Mouse (Mus musculus): ENCODE measurements around the gene Zbtb8b. TPM values are rescaled to one million over a fixed set of nuclear protein-coding genes. Genes with fewer than 3 reads are reported as not detected.

Zbtb8b gene
- polyA plus RNA-seq (2015; fragmentation: Illumina TruSeq; extraction: RNeasy Lipid Tissue Mini Kit (QIAGEN cat#74804); ENCODE audit: insufficient read depth, low read depth, low replicate concordance): not detected

DNA sequence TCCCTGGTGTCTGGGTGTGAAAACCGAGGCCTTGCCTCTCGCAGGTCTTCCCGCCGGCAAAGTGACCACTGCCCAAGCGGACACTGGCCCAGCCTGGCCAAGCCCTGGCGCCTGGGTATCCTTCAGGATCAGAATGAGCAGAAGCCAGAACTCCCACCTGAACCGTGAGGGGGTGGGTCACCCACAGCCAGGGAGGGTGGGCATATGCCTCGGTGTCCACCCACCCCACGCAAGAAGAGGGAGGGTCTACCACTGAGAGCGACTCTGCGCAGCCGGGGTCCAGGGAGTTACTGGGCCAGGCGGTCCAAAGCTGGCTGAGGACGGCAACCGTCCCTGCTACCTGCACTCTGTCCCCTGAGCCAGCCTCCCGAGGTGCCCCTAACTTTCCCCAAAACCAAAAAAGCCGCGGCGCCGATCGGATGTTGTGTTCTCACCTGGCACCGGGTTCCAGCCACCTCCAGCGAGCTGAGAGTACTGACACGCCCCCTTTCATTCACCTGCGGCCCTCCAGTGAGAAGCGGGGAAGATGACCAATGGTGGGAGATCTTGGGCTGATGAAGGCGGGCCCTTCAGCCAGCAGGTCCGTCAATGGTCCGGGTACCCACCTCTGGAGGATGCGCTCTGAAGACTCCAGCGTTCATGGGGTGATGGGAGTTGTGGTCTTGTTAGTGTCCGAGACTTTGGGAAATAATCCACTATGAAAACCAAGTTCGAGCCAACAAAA lies at the start of gene Zbtb8b:
Gene Zbtb8b (minus strand): TSS at position 514 of the 724 bp plus-strand sequence.

DNA sequence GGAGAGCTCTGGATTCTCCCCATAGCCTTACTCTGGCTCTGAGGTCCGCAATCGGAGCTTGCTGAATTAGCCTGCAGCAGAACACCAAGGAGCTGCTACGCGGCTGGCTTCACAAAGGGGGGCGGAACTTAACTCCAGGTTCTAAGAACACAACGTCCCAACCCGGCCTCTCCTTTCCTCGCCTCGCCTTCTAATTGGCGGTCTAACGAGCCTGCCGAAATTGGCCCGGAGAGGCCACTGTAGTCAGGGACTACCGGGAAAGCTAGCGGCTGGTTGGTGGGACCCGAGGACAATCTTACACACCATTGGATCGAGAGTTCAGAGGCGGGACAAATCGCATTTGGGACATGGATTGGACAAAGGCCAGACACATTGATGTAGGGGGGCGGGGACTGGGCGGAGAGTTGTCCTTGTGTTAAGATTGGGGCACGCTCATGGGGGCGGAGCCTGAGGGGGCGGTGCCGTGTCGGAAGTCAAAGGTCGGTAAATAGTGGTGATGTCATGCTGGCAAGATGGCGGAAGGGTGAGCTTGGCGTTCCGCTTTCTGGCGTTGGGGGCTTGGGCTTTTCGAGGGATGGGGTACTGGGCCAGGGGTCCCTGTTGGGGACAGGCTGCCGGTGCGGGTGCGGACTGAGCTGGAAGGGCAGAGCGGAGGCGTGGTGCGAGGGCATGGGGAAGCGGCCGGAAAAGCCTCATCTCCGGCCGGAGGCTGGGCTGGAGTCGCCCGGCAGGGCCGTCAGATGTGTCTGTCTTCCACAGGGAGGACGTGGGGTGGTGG lies 20.7 kb upstream of the Zbtb8b start, which contains the start of gene Bsdc1:
Gene Bsdc1 (plus strand): TSS at position 399 of the 778 bp plus-strand sequence.

DNA sequence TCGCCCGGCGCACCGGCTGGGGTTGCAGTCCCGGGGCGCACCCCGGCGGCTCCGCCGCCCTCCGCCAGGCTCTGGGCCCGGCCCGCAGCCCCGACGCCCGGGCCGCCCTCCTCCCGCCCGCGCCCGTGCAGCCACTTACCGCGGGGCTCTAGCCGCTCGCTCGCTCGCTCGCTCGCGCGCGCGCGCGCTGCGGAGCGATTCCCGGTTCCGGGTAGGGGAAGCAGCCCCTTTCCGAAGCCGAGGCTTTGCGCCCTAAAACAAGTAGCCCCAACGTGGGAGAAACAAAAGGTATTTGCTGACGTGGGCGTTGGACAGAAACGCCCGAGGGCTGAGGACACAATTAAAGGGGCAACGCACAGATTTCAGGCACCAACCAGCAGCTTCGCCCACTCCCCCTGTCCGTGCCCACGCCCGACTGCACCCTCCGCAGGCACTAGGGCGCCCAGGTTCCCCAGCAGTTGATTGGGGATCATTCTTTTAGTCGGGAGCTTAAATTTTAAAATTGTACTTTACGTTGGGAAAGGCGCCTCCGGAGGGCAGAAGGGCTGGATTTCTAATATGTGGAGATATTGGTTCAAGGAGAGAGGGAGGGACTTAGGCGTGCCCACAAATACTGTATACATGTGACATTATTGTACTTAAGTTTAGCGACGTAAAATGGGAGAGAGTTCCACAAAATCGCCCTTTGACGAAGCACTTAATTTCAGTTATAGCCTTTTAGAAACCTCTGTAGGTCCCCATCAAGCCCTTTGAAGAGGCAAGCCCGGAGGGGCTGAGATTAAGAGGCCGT lies 62.9 kb downstream of the Zbtb8b start, which contains the start of gene Zbtb8a:
Gene Zbtb8a (minus strand): TSS at position 516 of the 790 bp plus-strand sequence.

Other genes starting within 250 kb of the Zbtb8b start
- 6.5 TPM for gene C77080, start 179.4 kb downstream of the Zbtb8b start, polyA plus RNA-seq (2015; fragmentation: Illumina TruSeq; extraction: RNeasy Lipid Tissue Mini Kit (QIAGEN cat#74804); ENCODE audit: insufficient read depth, low read depth, low replicate concordance)
- 0.41 TPM for gene Sync, start 153.2 kb downstream of the Zbtb8b start, polyA plus RNA-seq (2015; fragmentation: Illumina TruSeq; extraction: RNeasy Lipid Tissue Mini Kit (QIAGEN cat#74804); ENCODE audit: insufficient read depth, low read depth, low replicate concordance)
- 12.0 TPM for gene Rbbp4, start 105.5 kb downstream of the Zbtb8b start, polyA plus RNA-seq (2015; fragmentation: Illumina TruSeq; extraction: RNeasy Lipid Tissue Mini Kit (QIAGEN cat#74804); ENCODE audit: insufficient read depth, low read depth, low replicate concordance)
- gene Zbtb8os, start 105.2 kb downstream of the Zbtb8b start, polyA plus RNA-seq (2015; fragmentation: Illumina TruSeq; extraction: RNeasy Lipid Tissue Mini Kit (QIAGEN cat#74804); ENCODE audit: insufficient read depth, low read depth, low replicate concordance): 5.0 TPM
- gene Zbtb8a, start 62.7 kb downstream of the Zbtb8b start, polyA plus RNA-seq (2015; fragmentation: Illumina TruSeq; extraction: RNeasy Lipid Tissue Mini Kit (QIAGEN cat#74804); ENCODE audit: insufficient read depth, low read depth, low replicate concordance): 1.6 TPM
- gene Bsdc1, start 20.7 kb upstream of the Zbtb8b start, polyA plus RNA-seq (2015; fragmentation: Illumina TruSeq; extraction: RNeasy Lipid Tissue Mini Kit (QIAGEN cat#74804); ENCODE audit: insufficient read depth, low read depth, low replicate concordance): 15.5 TPM
- gene Tssk3, start 50.2 kb upstream of the Zbtb8b start, polyA plus RNA-seq (2015; fragmentation: Illumina TruSeq; extraction: RNeasy Lipid Tissue Mini Kit (QIAGEN cat#74804); ENCODE audit: insufficient read depth, low read depth, low replicate concordance): not detected
- not detected for gene Fam229a, start 50.3 kb upstream of the Zbtb8b start, polyA plus RNA-seq (2015; fragmentation: Illumina TruSeq; extraction: RNeasy Lipid Tissue Mini Kit (QIAGEN cat#74804); ENCODE audit: insufficient read depth, low read depth, low replicate concordance)
- 7.8 TPM for gene Marcksl1, start 72.7 kb upstream of the Zbtb8b start, polyA plus RNA-seq (2015; fragmentation: Illumina TruSeq; extraction: RNeasy Lipid Tissue Mini Kit (QIAGEN cat#74804); ENCODE audit: insufficient read depth, low read depth, low replicate concordance)
- gene Hdac1, start 101.9 kb upstream of the Zbtb8b start, polyA plus RNA-seq (2015; fragmentation: Illumina TruSeq; extraction: RNeasy Lipid Tissue Mini Kit (QIAGEN cat#74804); ENCODE audit: insufficient read depth, low read depth, low replicate concordance): 13.8 TPM
- gene Lck, start 132.8 kb upstream of the Zbtb8b start, polyA plus RNA-seq (2015; fragmentation: Illumina TruSeq; extraction: RNeasy Lipid Tissue Mini Kit (QIAGEN cat#74804); ENCODE audit: insufficient read depth, low read depth, low replicate concordance): not detected
- gene Fam167b, start 137.7 kb upstream of the Zbtb8b start, polyA plus RNA-seq (2015; fragmentation: Illumina TruSeq; extraction: RNeasy Lipid Tissue Mini Kit (QIAGEN cat#74804); ENCODE audit: insufficient read depth, low read depth, low replicate concordance): 2.3 TPM
- gene Eif3i, start 159.8 kb upstream of the Zbtb8b start, polyA plus RNA-seq (2015; fragmentation: Illumina TruSeq; extraction: RNeasy Lipid Tissue Mini Kit (QIAGEN cat#74804); ENCODE audit: insufficient read depth, low read depth, low replicate concordance): 62.4 TPM
- 67.7 TPM for gene Tmem234, start 159.8 kb upstream of the Zbtb8b start, polyA plus RNA-seq (2015; fragmentation: Illumina TruSeq; extraction: RNeasy Lipid Tissue Mini Kit (QIAGEN cat#74804); ENCODE audit: insufficient read depth, low read depth, low replicate concordance)
- 4.6 TPM for gene Dcdc2b, start 173.4 kb upstream of the Zbtb8b start, polyA plus RNA-seq (2015; fragmentation: Illumina TruSeq; extraction: RNeasy Lipid Tissue Mini Kit (QIAGEN cat#74804); ENCODE audit: insufficient read depth, low read depth, low replicate concordance)
- 5.6 TPM for gene Iqcc, start 178.2 kb upstream of the Zbtb8b start, polyA plus RNA-seq (2015; fragmentation: Illumina TruSeq; extraction: RNeasy Lipid Tissue Mini Kit (QIAGEN cat#74804); ENCODE audit: insufficient read depth, low read depth, low replicate concordance)
- gene Ccdc28b, start 183.1 kb upstream of the Zbtb8b start, polyA plus RNA-seq (2015; fragmentation: Illumina TruSeq; extraction: RNeasy Lipid Tissue Mini Kit (QIAGEN cat#74804); ENCODE audit: insufficient read depth, low read depth, low replicate concordance): 26.3 TPM
- 14.9 TPM for gene Txlna, start 200.2 kb upstream of the Zbtb8b start, polyA plus RNA-seq (2015; fragmentation: Illumina TruSeq; extraction: RNeasy Lipid Tissue Mini Kit (QIAGEN cat#74804); ENCODE audit: insufficient read depth, low read depth, low replicate concordance)
- gene Kpna6, start 231.9 kb upstream of the Zbtb8b start, polyA plus RNA-seq (2015; fragmentation: Illumina TruSeq; extraction: RNeasy Lipid Tissue Mini Kit (QIAGEN cat#74804); ENCODE audit: insufficient read depth, low read depth, low replicate concordance): 7.3 TPM